Mouse (Mus musculus) liver, embryonic 11.5 days (tissue): ENCODE results near the gene Myo3b. TPM values are rescaled to one million over a fixed set of nuclear protein-coding genes. Genes with fewer than 3 reads are reported as not detected.

ENCODE experiments used
- ATAC-seq: fragments of 200-750 bp; cut with Nextera tagmentation; replicated peaks from 2 replicates; pipeline ENCODE4 v1.8.0; 2017; ENCODE audit warnings: moderate number of reproducible peaks, mild to moderate bottlenecking, moderate TSS enrichment, moderate library complexity; ENCODE audit not compliant: low FRiP score
- DNase-seq: peaks from one replicate; pipeline ENCODE4 v3.0.0-alpha.2; 2017; ENCODE audit warnings: low spot score
- H3K27ac ChIP-seq: fragments of 300-500 bp; sonication (generic); 2 replicates; pipeline ENCODE4 v1.5.1; 2014; ENCODE audit warnings: mild to moderate bottlenecking, low read depth, low read length, control low read depth
- H3K27me3 ChIP-seq: fragments of 300-500 bp; sonication (generic); replicated peaks from 2 replicates; pipeline ENCODE4 v1.6.1; 2014; ENCODE audit warnings: low read length, mixed read lengths; ENCODE audit not compliant: control insufficient read depth, insufficient read depth
- H3K36me3 ChIP-seq: fragments of 300-500 bp; sonication (generic); 2 replicates; pipeline ENCODE4 v1.6.1; 2014; ENCODE audit warnings: mild to moderate bottlenecking, low read length, moderate library complexity, mixed read lengths; ENCODE audit not compliant: control insufficient read depth, insufficient read depth
- H3K4me1 ChIP-seq: fragments of 300-500 bp; sonication (generic); replicated peaks from 2 replicates; pipeline ENCODE4 v1.6.1; 2014; ENCODE audit warnings: low read length, mixed read lengths; ENCODE audit not compliant: control insufficient read depth, insufficient read depth
- H3K4me2 ChIP-seq: fragments of 300-500 bp; sonication (generic); 2 replicates; pipeline ENCODE4 v1.6.1; 2014; ENCODE audit warnings: mild to moderate bottlenecking, control low read depth, moderate library complexity
- H3K4me3 ChIP-seq: fragments of 300-500 bp; sonication (generic); 2 replicates; pipeline ENCODE4 v1.5.1; 2014; ENCODE audit warnings: low read depth, low read length, control low read depth
- H3K9ac ChIP-seq: fragments of 300-500 bp; sonication (generic); 2 replicates; pipeline ENCODE4 v1.6.1; 2014; ENCODE audit warnings: low read depth, low read length, control low read depth
- H3K9me3 ChIP-seq: fragments of 300-500 bp; sonication (generic); 2 replicates; pipeline ENCODE4 v1.6.1; 2016; ENCODE audit warnings: low read length, inconsistent platforms, mixed read lengths; ENCODE audit not compliant: control insufficient read depth
- WGBS: fragments of 180-500 bp; shearing (Covaris S2); extraction: QIAGEN DNeasy Blood & Tissue Kit; methylation state at CpG from one replicate; pipeline ENCODE4 v1.1.7; 2014; 5-methylcytosine and 5-hydroxymethylcytosine counted together
- polyA plus RNA-seq: library from polyadenylated mRNA; unstranded; fragments of >200 nt; fragmentation: Nextera tagmentation; extraction: Ambion mirVana; gene quantifications from 2 replicates; pipeline ENCODE4 v1.2.1, GENCODE M21; 2014

Myo3b gene
- polyA plus RNA-seq, 1 experiment from 2014 or later: not detected

- Histone ChIP-seq H3K4me1 (no peaks in the 10 kb centered on the region), H3K27me3 (no peaks in the 10 kb centered on the region), H3K27ac (no peak overlapping the region), H3K9me3 (no peaks in the 10 kb centered on the region), H3K36me3 (no peaks in the 10 kb centered on the region), H3K4me3 (no peak overlapping the region), H3K4me2 (no peak overlapping the region), H3K9ac (no peak overlapping the region)
- DNase-seq (no peak), ATAC-seq (no peak)
- WGBS: 89% methylated on average over 9 of the region's 9 CpGs
Measured at GRCm38 (mm10) chr2:70053803-70054202, 14.9 kb downstream of the Myo3b start.

DNA sequence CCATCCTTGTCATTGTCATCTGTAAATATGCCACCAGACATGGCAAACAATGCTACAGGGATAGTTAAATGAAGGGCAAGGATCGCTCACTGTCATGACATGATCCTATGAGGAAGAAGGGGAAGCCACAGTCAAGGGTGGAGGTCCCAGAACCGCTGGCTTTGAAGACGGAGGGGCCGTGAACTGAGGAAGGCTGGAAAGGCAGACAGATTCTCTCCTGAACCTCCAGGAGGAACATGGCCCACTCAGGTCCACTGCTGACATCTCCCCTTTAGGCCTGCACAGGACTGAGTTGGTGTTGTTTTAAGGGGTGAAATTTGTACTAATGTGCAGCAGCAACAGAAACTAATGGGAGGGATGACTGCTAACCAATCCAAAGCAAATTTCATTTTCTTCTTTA is 19.3 kb downstream of the Myo3b start:
- Histone ChIP-seq H3K36me3 (no peaks in the 10 kb centered on the region), H3K9ac (no peak overlapping the region), H3K27me3 (no peaks in the 10 kb centered on the region), H3K9me3 (no peaks in the 10 kb centered on the region), H3K4me1 (no peaks in the 10 kb centered on the region), H3K27ac (no peak overlapping the region), H3K4me2 (no peak overlapping the region), H3K4me3 (no peak overlapping the region)
- DNase-seq (no peak), ATAC-seq (no peak)
- 81% methylated on average over 4 of the region's 4 CpGs for WGBS

GRCm38 (mm10) chr2:70060359-70061345 is 21.7 kb downstream of the Myo3b start:
- 67% methylated on average over 11 of the region's 11 CpGs for WGBS
- DNase-seq: no peak

GRCm38 (mm10) chr2:70065116-70065515 is 26.2 kb downstream of the Myo3b start:
- no peak overlapping the region for H3K27ac ChIP-seq
- ATAC-seq: no peak
- no peak for DNase-seq
- no peaks in the 10 kb centered on the region for H3K4me1 ChIP-seq
- H3K27me3 ChIP-seq: no peaks in the 10 kb centered on the region
- no peak overlapping the region for H3K4me3 ChIP-seq
- H3K36me3 ChIP-seq: no peaks in the 10 kb centered on the region
- no peak overlapping the region for H3K9ac ChIP-seq
- no peak overlapping the region for H3K4me2 ChIP-seq
- WGBS: 80% methylated on average over 6 of the region's 6 CpGs
- no peaks in the 10 kb centered on the region for H3K9me3 ChIP-seq

More at GRCm38 (mm10) chr2:70060359-70061345, 21.7 kb downstream of the Myo3b start:
- Histone ChIP-seq H3K4me1 (no peaks in the 10 kb centered on the region), H3K4me3 (no peak overlapping the region), H3K9ac (no peak overlapping the region), H3K9me3 (no peaks in the 10 kb centered on the region), H3K27me3 (no peaks in the 10 kb centered on the region), H3K36me3 (no peaks in the 10 kb centered on the region), H3K27ac (no peak overlapping the region), H3K4me2 (no peak overlapping the region)
- no peak for ATAC-seq

GRCm38 (mm10) chr2:70065729-70066300 is 26.9 kb downstream of the Myo3b start:
- H3K4me2 ChIP-seq: no peak overlapping the region
- DNase-seq: no peak
- no peaks in the 10 kb centered on the region for H3K36me3 ChIP-seq
- H3K27me3 ChIP-seq: no peaks in the 10 kb centered on the region
- H3K4me3 ChIP-seq: no peak overlapping the region
- no peaks in the 10 kb centered on the region for H3K4me1 ChIP-seq
- WGBS: 72% methylated on average over 7 of the region's 7 CpGs
- H3K27ac ChIP-seq: no peak overlapping the region
- H3K9ac ChIP-seq: no peak overlapping the region
- H3K9me3 ChIP-seq: no peaks in the 10 kb centered on the region
- ATAC-seq: no peak

DNA sequence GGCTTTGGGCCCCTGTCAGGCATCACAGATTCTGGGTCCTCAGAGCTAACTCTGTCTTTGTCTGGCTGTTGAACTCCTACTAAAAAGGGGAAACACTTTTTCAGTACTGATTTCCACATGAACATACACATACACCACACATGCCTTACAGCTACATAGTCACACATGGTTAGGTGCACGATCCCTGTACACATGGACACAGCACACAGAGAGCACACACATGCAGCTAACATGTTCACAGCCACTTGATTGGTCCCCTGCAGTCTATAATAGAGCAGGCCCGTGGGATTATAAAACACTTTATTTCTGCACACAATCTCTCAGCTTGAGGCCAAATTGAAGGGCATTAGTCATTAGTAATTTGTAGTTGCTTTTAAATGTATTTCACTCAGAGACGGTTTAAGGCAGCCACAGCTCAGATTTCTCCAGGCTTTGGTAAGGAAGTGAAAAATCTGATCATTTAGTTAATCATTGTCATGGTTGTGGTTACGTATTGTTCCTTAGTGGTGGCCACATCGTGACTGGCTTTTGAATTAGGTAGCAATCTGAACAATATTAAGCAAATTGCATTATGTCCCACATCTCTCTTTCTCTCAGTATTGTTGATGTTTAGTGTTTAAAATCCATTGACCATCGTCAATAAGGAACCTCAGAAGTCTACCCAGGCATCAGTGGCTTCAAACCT is 27.6 kb downstream of the Myo3b start:
- no peaks in the 10 kb centered on the region for H3K4me1 ChIP-seq
- no peaks in the 10 kb centered on the region for H3K27me3 ChIP-seq
- H3K9me3 ChIP-seq: no peaks in the 10 kb centered on the region
- H3K36me3 ChIP-seq: no peaks in the 10 kb centered on the region
- H3K27ac ChIP-seq: no peak overlapping the region
- H3K9ac ChIP-seq: no peak overlapping the region
- 67% methylated on average over 6 of the region's 6 CpGs for WGBS
- ATAC-seq (no peak), DNase-seq (no peak)
- H3K4me2 ChIP-seq: no peak overlapping the region
- no peak overlapping the region for H3K4me3 ChIP-seq

DNA sequence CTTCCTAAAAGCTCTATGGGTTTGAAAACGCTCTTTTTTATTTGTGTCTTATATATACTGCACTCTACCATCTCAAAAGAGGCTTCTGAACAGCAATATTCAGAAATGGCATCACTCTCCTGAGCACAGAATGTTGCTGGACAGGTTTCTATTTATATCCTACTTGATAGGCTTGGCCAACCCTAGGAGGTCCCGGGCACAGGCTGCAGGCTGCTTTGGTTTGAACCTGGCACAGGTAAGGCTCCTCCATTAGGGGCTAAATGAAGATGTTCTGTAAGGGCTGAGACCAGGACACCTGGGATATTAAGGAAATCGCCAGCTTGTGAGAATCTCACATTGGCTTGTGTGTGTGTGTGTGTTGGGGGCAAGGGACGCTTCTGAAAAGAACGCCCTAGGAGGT is 30.9 kb downstream of the Myo3b start:
- no peaks in the 10 kb centered on the region for H3K27me3 ChIP-seq
- no peak overlapping the region for H3K27ac ChIP-seq
- H3K9me3 ChIP-seq: no peaks in the 10 kb centered on the region
- H3K9ac ChIP-seq: no peak overlapping the region
- no peak for ATAC-seq
- no peak for DNase-seq
- H3K36me3 ChIP-seq: no peaks in the 10 kb centered on the region
- H3K4me1 ChIP-seq: no peaks in the 10 kb centered on the region
- 77% methylated on average over 5 of the region's 5 CpGs for WGBS
- no peak overlapping the region for H3K4me2 ChIP-seq
- H3K4me3 ChIP-seq: no peak overlapping the region

DNA sequence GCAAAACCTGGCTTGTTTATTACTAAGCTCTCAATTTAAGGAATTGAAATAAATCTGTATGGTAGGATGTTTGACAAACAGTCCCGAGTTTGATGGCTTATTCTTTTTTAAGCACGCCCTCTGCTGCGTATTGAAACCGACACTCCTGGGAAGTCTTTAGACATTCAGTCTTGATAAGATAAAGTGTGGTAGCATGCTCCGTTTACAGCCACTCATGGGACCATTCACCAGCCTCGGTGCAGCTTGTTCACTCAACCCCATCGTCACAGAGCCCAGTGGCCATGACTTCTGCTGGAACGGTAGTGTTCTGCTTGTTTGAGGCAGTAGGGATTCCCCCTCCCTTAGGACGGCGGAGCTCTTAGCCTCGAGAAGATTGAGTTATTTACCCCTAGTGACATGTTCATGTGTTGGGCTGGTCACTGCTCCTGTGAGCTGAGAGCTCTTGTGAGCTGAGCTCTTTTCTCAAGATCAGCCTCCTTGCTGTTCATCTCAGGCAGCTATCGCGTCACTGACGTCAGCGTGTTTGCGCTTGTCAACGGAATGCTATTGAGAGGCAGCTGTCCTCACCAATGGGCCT is 44.6 kb downstream of the Myo3b start:
- Histone ChIP-seq H3K4me1 (no peaks in the 10 kb centered on the region), H3K27me3 (no peaks in the 10 kb centered on the region), H3K9me3 (no peaks in the 10 kb centered on the region), H3K9ac (no peak overlapping the region), H3K4me2 (no peak overlapping the region), H3K4me3 (no peak overlapping the region), H3K36me3 (no peaks in the 10 kb centered on the region), H3K27ac (no peak overlapping the region)
- peak; percentile 27 for DNase-seq
- 66% methylated on average over 17 of the region's 17 CpGs for WGBS
- no peak for ATAC-seq
